7 mouse cellular contexts compared by ENCODE assay signal in genomic region chr4:154981530-154981929, GRCm38 (mm10). TPM values are rescaled to one million over a fixed set of nuclear protein-coding genes. Genes with fewer than 3 reads are reported as not detected.
DNase-seq lines count a peak whose midpoint lies in the region; ATAC-seq and TF ChIP-seq lines count a peak whose summit lies in the region.

No protein-coding gene starts in this region.

- TF ChIP-seq POLR2A in CH12.LX (IDR thresholded peaks at IDR 0.05; ENCODE audit: low read depth, low read length): no peak

- H3K79me2 ChIP-seq in CH12.LX (replicated peaks; ENCODE audit: control insufficient read depth, extremely low read depth, insufficient read depth, poor library complexity, severe bottlenecking): no peaks in the 10 kb centered on the region

- TF ChIP-seq EP300 in CH12.LX (IDR thresholded peaks at IDR 0.05; ENCODE audit: low read length): no peak

- dilution Hi-C loops in CH12.LX (cut with MboI; ENCODE audit: extremely low pct_ligation_motif_present, extremely low pct_unique_long_range_greater_than_20kb, low sequenced_read_pairs): no loop called here

- H3K4me1 ChIP-seq in CH12.LX (ENCODE audit: control insufficient read depth in 1 of 2, insufficient read depth in 2 of 2): peaks cover 6 to 8% of the 10 kb centered on the region in 2 experiments
- H3K4me1 ChIP-seq in embryonic facial prominence, embryonic 13.5 days: peaks cover 18% of the 10 kb centered on the region
- H3K4me1 ChIP-seq in hindbrain, embryonic 14.5 days (replicated peaks; ENCODE audit: control insufficient read depth, insufficient read depth, low read length): 0 out of 2 replicates have a peak, but pooled peaks cover 11% of the 10 kb centered on the region

- H3K27ac ChIP-seq in CH12.LX (ENCODE audit: insufficient read depth, low read depth): no peak overlapping the region
- no peak overlapping the region for H3K27ac ChIP-seq in embryonic facial prominence, embryonic 13.5 days
- no peak overlapping the region for H3K27ac ChIP-seq in hindbrain, embryonic 14.5 days

- no peak overlapping the region for H3K4me3 ChIP-seq in CH12.LX (replicated peaks in 1 of 3; ENCODE audit: low read depth in 2 of 3, low read length in 2 of 3, poor library complexity in 1 of 3)
- H3K4me3 ChIP-seq in embryonic facial prominence, embryonic 13.5 days: no peak overlapping the region
- H3K4me3 ChIP-seq in hindbrain, embryonic 14.5 days (replicated peaks; ENCODE audit: low read length): no peak overlapping the region

- peaks cover 52 to 66% of the 10 kb centered on the region in 2 experiments for H3K36me3 ChIP-seq in CH12.LX (replicated peaks in 1 of 2; ENCODE audit: control insufficient read depth in 1 of 2, insufficient read depth in 1 of 2, low read length in 1 of 2)
- H3K36me3 ChIP-seq in embryonic facial prominence, embryonic 13.5 days: peaks cover 56% of the 10 kb centered on the region
- peaks cover 49% of the 10 kb centered on the region for H3K36me3 ChIP-seq in hindbrain, embryonic 14.5 days (replicated peaks; ENCODE audit: control insufficient read depth, insufficient read depth)

- no peak for DNase-seq in CH12.LX (ENCODE audit: extremely low read depth)
- peak; percentile 71 for DNase-seq in T-cell, adult 2 months (ENCODE audit: low spot score)
- peak; percentile 78 for DNase-seq in hindbrain, embryonic 14.5 days (ENCODE audit: low spot score)
- peak; percentile 72 to 74 for DNase-seq in left cerebral cortex, adult 18-20 months (ENCODE audit: low spot score in 2 of 2)
- DNase-seq in lung, postnatal 14 days: peak; percentile 56
- peak; percentile 78 for DNase-seq in right cerebral cortex, postnatal 14 days

- peaks cover 5% of the 10 kb centered on the region for H3K27me3 ChIP-seq in CH12.LX (replicated peaks)
- peaks cover 15% of the 10 kb centered on the region for H3K27me3 ChIP-seq in embryonic facial prominence, embryonic 13.5 days
- no peaks in the 10 kb centered on the region for H3K27me3 ChIP-seq in hindbrain, embryonic 14.5 days (ENCODE audit: control insufficient read depth, insufficient read depth, low read length)

- no peak overlapping the region for H3K4me2 ChIP-seq in CH12.LX (ENCODE audit: insufficient read depth, low read depth, poor library complexity, severe bottlenecking)
- H3K4me2 ChIP-seq in embryonic facial prominence, embryonic 13.5 days: no peak overlapping the region
- H3K4me2 ChIP-seq in hindbrain, embryonic 14.5 days (replicated peaks): no peak overlapping the region

- peak; percentile 20 to 76; a peak in 2 of 4 replicates for TF ChIP-seq CTCF in CH12.LX (conservative IDR thresholded peaks at IDR 0.05 in 1 of 2, IDR thresholded peaks at IDR 0.05 in 1 of 2; ENCODE audit: low read depth in 2 of 2, low read length in 2 of 2)

- WGBS in embryonic facial prominence, embryonic 13.5 days: 43% methylated on average over 7 of the region's 7 CpGs
- WGBS in hindbrain, embryonic 14.5 days: 51% methylated on average over 7 of the region's 7 CpGs

- TF ChIP-seq RAD21 in CH12.LX (IDR thresholded peaks at IDR 0.05; ENCODE audit: low read depth, low read length): peak; percentile 64

- H3K9ac ChIP-seq in CH12.LX (ENCODE audit: insufficient read depth, low read depth): no peak overlapping the region
- H3K9ac ChIP-seq in embryonic facial prominence, embryonic 13.5 days: no peak overlapping the region
- no peak overlapping the region for H3K9ac ChIP-seq in hindbrain, embryonic 14.5 days

- in situ Hi-C loops in CH12.LX (cut with MboI; ENCODE audit: low pct_ligation_motif_present, low pct_unique_long_range_greater_than_20kb, low sequenced_read_pairs): no loop called here

- ATAC-seq in embryonic facial prominence, embryonic 13.5 days (ENCODE audit: insufficient number of reproducible peaks, insufficient read depth, low FRiP score, low TSS enrichment, low read depth): peak; percentile 61; the same call in 1 of the 2 replicates
- peak; percentile 65 for ATAC-seq in hindbrain, embryonic 14.5 days (ENCODE audit: low FRiP score)

- H3K9me3 ChIP-seq in CH12.LX (replicated peaks; ENCODE audit: low read length): no peaks in the 10 kb centered on the region
- H3K9me3 ChIP-seq in embryonic facial prominence, embryonic 13.5 days: no peaks in the 10 kb centered on the region
- no peaks in the 10 kb centered on the region for H3K9me3 ChIP-seq in hindbrain, embryonic 14.5 days (ENCODE audit: control insufficient read depth, low read length)

TF ChIP-seq in CH12.LX, 34 proteins besides CTCF, POLR2A, EP300 and RAD21:
- TF ChIP-seq MAFK (IDR thresholded peaks at IDR 0.05; ENCODE audit: insufficient replicate concordance, low read length) (no peak), SMC3 (IDR thresholded peaks at IDR 0.05; ENCODE audit: low read depth, low read length) (peak; percentile 79), TCF12 (IDR thresholded peaks at IDR 0.05; ENCODE audit: low read depth, low read length) (no peak), E2F4 (IDR thresholded peaks at IDR 0.05; ENCODE audit: insufficient replicate concordance, low read depth, low read length) (no peak), GABPA (IDR thresholded peaks at IDR 0.05; ENCODE audit: insufficient replicate concordance, low read depth, low read length) (no peak), ZNF384 (IDR thresholded peaks at IDR 0.05; ENCODE audit: low read depth, low read length) (no peak), NELFE (IDR thresholded peaks at IDR 0.05; ENCODE audit: low read depth, low read length) (no peak), CHD1 (IDR thresholded peaks at IDR 0.05; ENCODE audit: low read depth, low read length) (no peak), SIN3A (IDR thresholded peaks at IDR 0.05; ENCODE audit: low read length) (no peak)

RNA-seq across cellular contexts. Expression of gene Pank4, which starts 17.6 kb away (rescaled TPM):
- total RNA-seq in CH12.LX (2012; rRNA removed): 30.6 and 34.7 TPM in 2 replicates
- 27.6 and 28.1 TPM in 2 replicates for total RNA-seq in CH12.LX (2014; rRNA removed)
- polyA plus RNA-seq in CH12.LX (2012; ENCODE audit: insufficient read length, low read depth): 22.4 and 23.2 TPM in 2 replicates
- polyA plus RNA-seq in embryonic facial prominence, embryonic 13.5 days (2015; fragmentation: Nextera tagmentation; extraction: Ambion mirVana): 48.3 and 54.1 TPM in 2 replicates
- 34.1 and 34.4 TPM in 2 replicates for polyA plus RNA-seq in hindbrain, embryonic 14.5 days (2014; fragmentation: Nextera tagmentation; extraction: Ambion mirVana)
- total RNA-seq in left cerebral cortex, adult 18-20 months (2021): 10 to 100 TPM; 38.3 to 46.8 TPM

RNA-seq across cellular contexts. Expression of gene Hes5, which starts 20.8 kb away (rescaled TPM):
- total RNA-seq in CH12.LX (2012; rRNA removed) (6.2 and 6.8 TPM in 2 replicates), CH12.LX (2014; rRNA removed) (2.1 and 2.7 TPM in 2 replicates)
- polyA plus RNA-seq in CH12.LX (2012; ENCODE audit: insufficient read length, low read depth): 1.5 and 1.7 TPM in 2 replicates
- 4.2 and 6.0 TPM in 2 replicates for polyA plus RNA-seq in embryonic facial prominence, embryonic 13.5 days (2015; fragmentation: Nextera tagmentation; extraction: Ambion mirVana)
- polyA plus RNA-seq in hindbrain, embryonic 14.5 days (2014; fragmentation: Nextera tagmentation; extraction: Ambion mirVana): 70.0 and 102 TPM in 2 replicates
- 10 to 100 TPM; 35.7 to 36.1 TPM for total RNA-seq in left cerebral cortex, adult 18-20 months (2021)

RNA-seq across cellular contexts. Expression of gene Tnfrsf14, which starts 53.2 kb away (rescaled TPM):
- total RNA-seq in CH12.LX (2012; rRNA removed) (68.3 and 109 TPM in 2 replicates), CH12.LX (2014; rRNA removed) (21.0 and 25.9 TPM in 2 replicates)
- 19.8 and 20.0 TPM in 2 replicates for polyA plus RNA-seq in CH12.LX (2012; ENCODE audit: insufficient read length, low read depth)
- polyA plus RNA-seq in embryonic facial prominence, embryonic 13.5 days (2015; fragmentation: Nextera tagmentation; extraction: Ambion mirVana): 1.6 and 1.8 TPM in 2 replicates
- polyA plus RNA-seq in hindbrain, embryonic 14.5 days (2014; fragmentation: Nextera tagmentation; extraction: Ambion mirVana): 0.40 TPM in 1 of 2 replicates, not detected in the other
- total RNA-seq in left cerebral cortex, adult 18-20 months (2021): 1 to 10 TPM; 2.0 to 2.1 TPM

Comparison
In these comparisons a context has a peak if more than half of its experiments do, and no peak if none do; other contexts are left out.
1. RNA of gene Hes5, which starts 20.8 kb away (polyA plus RNA-seq): 70.0 to 102 TPM in hindbrain, embryonic 14.5 days; 4.2 to 6.0 TPM in embryonic facial prominence, embryonic 13.5 days and 1.5 to 1.7 TPM in CH12.LX; every median in the first group is over 10 times any median in the second.